Mouse (Mus musculus): ENCODE results near the gene Dst. TPM values are rescaled to one million over a fixed set of nuclear protein-coding genes. Genes with fewer than 3 reads are reported as not detected.
A peak's percentile ranks its signal among the peaks of the same experiment; 100 is the strongest.

The Dst gene
- polyA plus RNA-seq, 1 experiment from 2014 or later, result 26.9 TPM

- no peak overlapping the region for H3K4me2 ChIP-seq
- WGBS (ENCODE audit: insufficient replicate concordance), result 78% methylated on average over 8 of the region's 8 CpGs
- H3K9ac ChIP-seq (ENCODE audit: low read depth, low read length), result no peak overlapping the region
- peaks cover 18% of the 10 kb centered on the region for H3K36me3 ChIP-seq (ENCODE audit: control insufficient read depth, insufficient read depth, low read length)
- ATAC-seq (replicated peaks; ENCODE audit: insufficient number of reproducible peaks, low FRiP score, low TSS enrichment), result no peak
- H3K4me1 ChIP-seq (ENCODE audit: control insufficient read depth, insufficient read depth, low read length), result no peaks in the 10 kb centered on the region
- no peak overlapping the region for H3K4me3 ChIP-seq (ENCODE audit: low read depth, low read length)
- no peak overlapping the region for H3K27ac ChIP-seq (ENCODE audit: low read depth, low read length)
- H3K27me3 ChIP-seq (ENCODE audit: control insufficient read depth, insufficient read depth, low read length), result no peaks in the 10 kb centered on the region
- no peaks in the 10 kb centered on the region for H3K9me3 ChIP-seq (replicated peaks; ENCODE audit: control insufficient read depth, low read length)
These were observed 319.7 kb downstream of the Dst start for GRCm38 (mm10) chr1:34227676-34228075.

- H3K9ac ChIP-seq (ENCODE audit: low read depth, low read length), result no peak overlapping the region
- H3K9me3 ChIP-seq (replicated peaks; ENCODE audit: control insufficient read depth, low read length), result no peaks in the 10 kb centered on the region
- no peaks in the 10 kb centered on the region for H3K27me3 ChIP-seq (ENCODE audit: control insufficient read depth, insufficient read depth, low read length)
- H3K4me3 ChIP-seq (ENCODE audit: low read depth, low read length), result no peak overlapping the region
- no peak overlapping the region for H3K27ac ChIP-seq (ENCODE audit: low read depth, low read length)
- WGBS (ENCODE audit: insufficient replicate concordance), result 90% methylated on average over 2 of the region's 2 CpGs
- no peak for ATAC-seq (replicated peaks; ENCODE audit: insufficient number of reproducible peaks, low FRiP score, low TSS enrichment)
- no peaks in the 10 kb centered on the region for H3K4me1 ChIP-seq (ENCODE audit: control insufficient read depth, insufficient read depth, low read length)
- peaks cover 11% of the 10 kb centered on the region for H3K36me3 ChIP-seq (ENCODE audit: control insufficient read depth, insufficient read depth, low read length)
- H3K4me2 ChIP-seq, result no peak overlapping the region
These were observed 323.0 kb downstream of the Dst start for GRCm38 (mm10) chr1:34231041-34231440.

- no peak overlapping the region for H3K27ac ChIP-seq (ENCODE audit: low read depth, low read length)
These were observed 328.3 kb downstream of the Dst start for GRCm38 (mm10) chr1:34236254-34236723.

GRCm38 (mm10) chr1:34237211-34237610 is 329.2 kb downstream of the Dst start:
- no peaks in the 10 kb centered on the region for H3K9me3 ChIP-seq (replicated peaks; ENCODE audit: control insufficient read depth, low read length)
- WGBS (ENCODE audit: insufficient replicate concordance), result 29% methylated on average over 14 of the region's 14 CpGs
- no peak for ATAC-seq (replicated peaks; ENCODE audit: insufficient number of reproducible peaks, low FRiP score, low TSS enrichment)
- H3K4me2 ChIP-seq, result peak overlapping the region; percentile 85
- no peaks in the 10 kb centered on the region for H3K27me3 ChIP-seq (ENCODE audit: control insufficient read depth, insufficient read depth, low read length)
- H3K27ac ChIP-seq (ENCODE audit: low read depth, low read length), result no peak overlapping the region
- no peaks in the 10 kb centered on the region for H3K36me3 ChIP-seq (ENCODE audit: control insufficient read depth, insufficient read depth, low read length)
- H3K4me3 ChIP-seq (ENCODE audit: low read depth, low read length), result peak overlapping the region; percentile 52
- peaks cover 8% of the 10 kb centered on the region for H3K4me1 ChIP-seq (ENCODE audit: control insufficient read depth, insufficient read depth, low read length)
- H3K9ac ChIP-seq (ENCODE audit: low read depth, low read length), result 0 out of 2 replicates have a peak overlapping the region, but pooled peaks have one; percentile 16

More at GRCm38 (mm10) chr1:34236254-34236723, 328.3 kb downstream of the Dst start:
- ATAC-seq (replicated peaks; ENCODE audit: insufficient number of reproducible peaks, low FRiP score, low TSS enrichment), result peak; percentile 80
- H3K9me3 ChIP-seq (replicated peaks; ENCODE audit: control insufficient read depth, low read length), result no peaks in the 10 kb centered on the region
- H3K4me2 ChIP-seq, result peak overlapping the region; percentile 85
- no peaks in the 10 kb centered on the region for H3K36me3 ChIP-seq (ENCODE audit: control insufficient read depth, insufficient read depth, low read length)
- peaks cover 8% of the 10 kb centered on the region for H3K4me1 ChIP-seq (ENCODE audit: control insufficient read depth, insufficient read depth, low read length)
- H3K9ac ChIP-seq (ENCODE audit: low read depth, low read length), result peak overlapping the region; percentile 65
- H3K27me3 ChIP-seq (ENCODE audit: control insufficient read depth, insufficient read depth, low read length), result no peaks in the 10 kb centered on the region
- H3K4me3 ChIP-seq (ENCODE audit: low read depth, low read length), result peak overlapping the region; percentile 52
- under 1% methylated on average over 28 of the region's 28 CpGs for WGBS (ENCODE audit: insufficient replicate concordance)

GRCm38 (mm10) chr1:34237689-34238091 is 329.7 kb downstream of the Dst start:
- Histone ChIP-seq H3K9me3 (replicated peaks; ENCODE audit: control insufficient read depth, low read length) (no peaks in the 10 kb centered on the region), H3K4me3 (ENCODE audit: low read depth, low read length) (no peak overlapping the region), H3K4me1 (ENCODE audit: control insufficient read depth, insufficient read depth, low read length) (peaks cover 8% of the 10 kb centered on the region), H3K27ac (ENCODE audit: low read depth, low read length) (no peak overlapping the region), H3K4me2 (peak overlapping the region; percentile 85), H3K9ac (ENCODE audit: low read depth, low read length) (0 out of 2 replicates have a peak overlapping the region, but pooled peaks have one; percentile 16), H3K27me3 (ENCODE audit: control insufficient read depth, insufficient read depth, low read length) (no peaks in the 10 kb centered on the region), H3K36me3 (ENCODE audit: control insufficient read depth, insufficient read depth, low read length) (peaks cover 3% of the 10 kb centered on the region; the same call in 1 of the 2 replicates)
- WGBS (ENCODE audit: insufficient replicate concordance), result 69% methylated on average over 12 of the region's 12 CpGs
- no peak for ATAC-seq (replicated peaks; ENCODE audit: insufficient number of reproducible peaks, low FRiP score, low TSS enrichment)

GRCm38 (mm10) chr1:34238231-34238630 is 330.2 kb downstream of the Dst start:
- Histone ChIP-seq H3K4me3 (ENCODE audit: low read depth, low read length) (no peak overlapping the region), H3K4me1 (ENCODE audit: control insufficient read depth, insufficient read depth, low read length) (peaks cover 8% of the 10 kb centered on the region), H3K4me2 (peak overlapping the region; percentile 85; the same call in 1 of the 2 replicates), H3K9me3 (replicated peaks; ENCODE audit: control insufficient read depth, low read length) (no peaks in the 10 kb centered on the region), H3K27ac (ENCODE audit: low read depth, low read length) (no peak overlapping the region), H3K36me3 (ENCODE audit: control insufficient read depth, insufficient read depth, low read length) (peaks cover 5% of the 10 kb centered on the region; the same call in 1 of the 2 replicates), H3K9ac (ENCODE audit: low read depth, low read length) (no peak overlapping the region), H3K27me3 (ENCODE audit: control insufficient read depth, insufficient read depth, low read length) (no peaks in the 10 kb centered on the region)
- WGBS (ENCODE audit: insufficient replicate concordance), result 84% methylated on average over 6 of the region's 6 CpGs
- ATAC-seq (replicated peaks; ENCODE audit: insufficient number of reproducible peaks, low FRiP score, low TSS enrichment), result no peak

GRCm38 (mm10) chr1:34244678-34245077 is 336.7 kb downstream of the Dst start:
- Histone ChIP-seq H3K27me3 (ENCODE audit: control insufficient read depth, insufficient read depth, low read length) (no peaks in the 10 kb centered on the region), H3K27ac (ENCODE audit: low read depth, low read length) (no peak overlapping the region), H3K4me3 (ENCODE audit: low read depth, low read length) (no peak overlapping the region), H3K4me1 (ENCODE audit: control insufficient read depth, insufficient read depth, low read length) (no peaks in the 10 kb centered on the region), H3K9ac (ENCODE audit: low read depth, low read length) (no peak overlapping the region), H3K36me3 (ENCODE audit: control insufficient read depth, insufficient read depth, low read length) (peaks cover 10% of the 10 kb centered on the region; the same call in 1 of the 2 replicates), H3K4me2 (no peak overlapping the region), H3K9me3 (replicated peaks; ENCODE audit: control insufficient read depth, low read length) (no peaks in the 10 kb centered on the region)
- no peak for ATAC-seq (replicated peaks; ENCODE audit: insufficient number of reproducible peaks, low FRiP score, low TSS enrichment)
- WGBS (ENCODE audit: insufficient replicate concordance), result 71% methylated on average over 10 of the region's 10 CpGs

- no peak overlapping the region for H3K4me3 ChIP-seq (ENCODE audit: low read depth, low read length)
- H3K9ac ChIP-seq (ENCODE audit: low read depth, low read length), result no peak overlapping the region
- 81% methylated on average over 15 of the region's 15 CpGs for WGBS (ENCODE audit: insufficient replicate concordance)
- H3K4me2 ChIP-seq, result no peak overlapping the region
- peaks cover 10% of the 10 kb centered on the region; the same call in 1 of the 2 replicates for H3K36me3 ChIP-seq (ENCODE audit: control insufficient read depth, insufficient read depth, low read length)
- H3K4me1 ChIP-seq (ENCODE audit: control insufficient read depth, insufficient read depth, low read length), result peaks cover 6% of the 10 kb centered on the region; the same call in 1 of the 2 replicates
- H3K27me3 ChIP-seq (ENCODE audit: control insufficient read depth, insufficient read depth, low read length), result no peaks in the 10 kb centered on the region
- H3K9me3 ChIP-seq (replicated peaks; ENCODE audit: control insufficient read depth, low read length), result no peaks in the 10 kb centered on the region
- ATAC-seq (replicated peaks; ENCODE audit: insufficient number of reproducible peaks, low FRiP score, low TSS enrichment), result no peak
- no peak overlapping the region for H3K27ac ChIP-seq (ENCODE audit: low read depth, low read length)
These were observed 338.1 kb downstream of the Dst start for GRCm38 (mm10) chr1:34245951-34246641.
